Mouse (Mus musculus): ENCODE measurements around the gene Cldn3.

The Cldn3 gene

GRCm38 (mm10) chr5:134965852-134966821 is 19.9 kb upstream of the Cldn3 start:
- peak; percentile 86 for DNase-seq (ENCODE audit: low read depth, low spot score)

- no peak for DNase-seq (ENCODE audit: low read depth, low spot score)
These were observed 18.7 kb upstream of the Cldn3 start for GRCm38 (mm10) chr5:134967164-134967944.

GRCm38 (mm10) chr5:134970671-134971070 is 15.3 kb upstream of the Cldn3 start:
- no peak for DNase-seq (ENCODE audit: low read depth, low spot score)

- DNase-seq (ENCODE audit: low read depth, low spot score) = no peak
These were observed 12.9 kb upstream of the Cldn3 start for GRCm38 (mm10) chr5:134973081-134973480.

GRCm38 (mm10) chr5:134973526-134973925 is 12.5 kb upstream of the Cldn3 start:
- DNase-seq (ENCODE audit: low read depth, low spot score) = no peak

GRCm38 (mm10) chr5:134974294-134974693 is 11.7 kb upstream of the Cldn3 start:
- no peak for DNase-seq (ENCODE audit: low read depth, low spot score)

- DNase-seq (ENCODE audit: low read depth, low spot score) = no peak
These were observed 11.1 kb upstream of the Cldn3 start for GRCm38 (mm10) chr5:134974921-134975320.

GRCm38 (mm10) chr5:134976164-134976563 is 9.8 kb upstream of the Cldn3 start:
- no peak for DNase-seq (ENCODE audit: low read depth, low spot score)

GRCm38 (mm10) chr5:134976577-134977250 is 9.3 kb upstream of the Cldn3 start:
- DNase-seq (ENCODE audit: low read depth, low spot score) = no peak

- DNase-seq (ENCODE audit: low read depth, low spot score) = no peak
These were observed 8.2 kb upstream of the Cldn3 start for GRCm38 (mm10) chr5:134977837-134978236.

GRCm38 (mm10) chr5:134981149-134981548 is 4.9 kb upstream of the Cldn3 start:
- DNase-seq (ENCODE audit: low read depth, low spot score) = no peak

- no peak for DNase-seq (ENCODE audit: low read depth, low spot score)
These were observed 2.9 kb upstream of the Cldn3 start for GRCm38 (mm10) chr5:134983111-134983510.

GRCm38 (mm10) chr5:134983771-134984170 is 2.2 kb upstream of the Cldn3 start:
- no peak for DNase-seq (ENCODE audit: low read depth, low spot score)

GRCm38 (mm10) chr5:134986298-134987268 is 569 bp downstream of the Cldn3 start:
- no peak for DNase-seq (ENCODE audit: low read depth, low spot score)

- DNase-seq (ENCODE audit: low read depth, low spot score) = no peak
These were observed 3.2 kb downstream of the Cldn3 start for GRCm38 (mm10) chr5:134989166-134989565.

GRCm38 (mm10) chr5:134989741-134990140 is 3.7 kb downstream of the Cldn3 start:
- no peak for DNase-seq (ENCODE audit: low read depth, low spot score)

GRCm38 (mm10) chr5:134992566-134992965 is 6.6 kb downstream of the Cldn3 start:
- DNase-seq (ENCODE audit: low read depth, low spot score) = no peak

- DNase-seq (ENCODE audit: low read depth, low spot score) = no peak
These were observed 12.3 kb downstream of the Cldn3 start for GRCm38 (mm10) chr5:134998359-134998758.

GRCm38 (mm10) chr5:134999797-135000196 is 13.8 kb downstream of the Cldn3 start:
- DNase-seq (ENCODE audit: low read depth, low spot score) = no peak

GRCm38 (mm10) chr5:135000751-135001150 is 14.7 kb downstream of the Cldn3 start:
- DNase-seq (ENCODE audit: low read depth, low spot score) = no peak

GRCm38 (mm10) chr5:135001309-135001708 is 15.3 kb downstream of the Cldn3 start:
- peak; percentile 54 for DNase-seq (ENCODE audit: low read depth, low spot score)
